Mouse (Mus musculus) kidney, postnatal 0 days (tissue): ENCODE measurements around the gene Ptprcap. TPM values are rescaled to one million over a fixed set of nuclear protein-coding genes. Genes with fewer than 3 reads are reported as not detected.

Source experiments
- ATAC-seq: fragments of 200-750 bp; cut with Nextera tagmentation; replicated peaks from 2 replicates; pipeline ENCODE4 v1.8.0; 2017; ENCODE audit warnings: low read depth, moderate number of reproducible peaks, moderate TSS enrichment, moderate library complexity; ENCODE audit not compliant: low FRiP score
- DNase-seq: peaks from one replicate; pipeline ENCODE4 v3.0.0-alpha.2; 2016; ENCODE audit warnings: low spot score
- H3K27ac ChIP-seq: fragments of 300-500 bp; sonication (generic); 2 replicates; pipeline ENCODE4 v1.5.1; 2014; ENCODE audit warnings: mild to moderate bottlenecking
- H3K27me3 ChIP-seq: fragments of 300-500 bp; sonication (generic); 2 replicates; pipeline ENCODE4 v1.6.1; 2014; ENCODE audit warnings: low read length, mixed read lengths; ENCODE audit not compliant: insufficient read depth
- H3K36me3 ChIP-seq: fragments of 300-500 bp; sonication (generic); 2 replicates; pipeline ENCODE4 v1.6.1; 2014; ENCODE audit warnings: low read length, mixed read lengths; ENCODE audit not compliant: insufficient read depth
- H3K4me1 ChIP-seq: fragments of 300-500 bp; sonication (generic); replicated peaks from 2 replicates; pipeline ENCODE4 v1.6.1; 2014; ENCODE audit warnings: antibody characterized with exemption, low read length, mixed read lengths; ENCODE audit not compliant: insufficient read depth
- H3K4me2 ChIP-seq: fragments of 300-500 bp; sonication (generic); 2 replicates; pipeline ENCODE4 v1.6.1; 2014; ENCODE audit warnings: mild to moderate bottlenecking, low read length, moderate library complexity, mixed read lengths
- H3K4me3 ChIP-seq: fragments of 300-500 bp; sonication (generic); replicated peaks from 2 replicates; pipeline ENCODE4 v1.5.1; 2014; ENCODE audit warnings: low read depth, low read length
- H3K9ac ChIP-seq: fragments of 300-500 bp; sonication (generic); 2 replicates; pipeline ENCODE4 v1.6.1; 2014; ENCODE audit warnings: low read depth, low read length
- H3K9me3 ChIP-seq: fragments of 300-500 bp; sonication (generic); replicated peaks from 2 replicates; pipeline ENCODE4 v1.6.1; 2016; ENCODE audit warnings: low read length, inconsistent platforms, mixed read lengths
- CTCF ChIP-seq: IDR thresholded peaks from 2 replicates; pipeline ENCODE4 v1.5.1; 2016; ENCODE audit warnings: antibody characterized with exemption, low read depth, mild to moderate bottlenecking, moderate library complexity
- WGBS: fragments of 180-500 bp; shearing (Covaris S2); extraction: QIAGEN DNeasy Blood & Tissue Kit; methylation state at CpG from one replicate; pipeline ENCODE4 v1.1.7; 2014; 5-methylcytosine and 5-hydroxymethylcytosine counted together
- polyA plus RNA-seq: library from polyadenylated mRNA; unstranded; fragments of >200 nt; fragmentation: Nextera tagmentation; extraction: Ambion mirVana; gene quantifications from 2 replicates; pipeline ENCODE4 v1.2.1, GENCODE M21; 2015

Gene Ptprcap
- polyA plus RNA-seq = 0.82 and 0.91 TPM in 2 replicates

DNA sequence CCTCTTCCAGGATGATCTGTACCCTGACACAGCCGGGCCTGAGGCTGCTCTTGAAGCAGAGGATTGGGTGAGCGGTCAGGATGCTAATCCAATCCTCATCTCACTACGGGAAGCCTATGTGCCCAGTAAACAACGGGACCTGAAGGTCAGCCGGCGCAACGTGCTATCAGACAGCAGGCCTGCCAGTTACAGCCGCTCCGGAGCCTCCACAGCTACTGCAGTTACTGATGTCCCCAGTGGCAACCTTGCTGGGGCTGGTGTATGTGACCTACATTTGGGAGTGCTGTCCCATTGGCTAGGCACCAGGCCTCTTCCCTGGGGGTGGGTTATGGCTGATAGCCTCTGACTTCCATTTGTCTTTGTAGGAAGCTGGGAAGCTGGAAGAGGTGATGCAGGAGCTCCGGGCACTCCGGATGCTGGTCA is at the start of gene Ptprcap:
Gene Ptprcap (plus strand): TSS at position 373 of the 423 bp plus-strand sequence.
- H3K36me3 ChIP-seq = peaks cover 31% of the 10 kb centered on the region
- H3K9me3 ChIP-seq = no peaks in the 10 kb centered on the region
- no peak within 1 kb of the TSS for H3K4me3 ChIP-seq
- H3K4me2 ChIP-seq = no peak within 1 kb of the TSS
- H3K9ac ChIP-seq = no peak within 1 kb of the TSS
- no peaks in the 10 kb centered on the region for H3K27me3 ChIP-seq
- no peak for TF ChIP-seq CTCF
- H3K4me1 ChIP-seq = peaks cover 7% of the 10 kb centered on the region; the same call in 1 of the 2 replicates
- ATAC-seq (no peak), DNase-seq (no peak)
- 76% methylated on average over 11 of the region's 11 CpGs for WGBS
- no peak within 1 kb of the TSS for H3K27ac ChIP-seq

DNA sequence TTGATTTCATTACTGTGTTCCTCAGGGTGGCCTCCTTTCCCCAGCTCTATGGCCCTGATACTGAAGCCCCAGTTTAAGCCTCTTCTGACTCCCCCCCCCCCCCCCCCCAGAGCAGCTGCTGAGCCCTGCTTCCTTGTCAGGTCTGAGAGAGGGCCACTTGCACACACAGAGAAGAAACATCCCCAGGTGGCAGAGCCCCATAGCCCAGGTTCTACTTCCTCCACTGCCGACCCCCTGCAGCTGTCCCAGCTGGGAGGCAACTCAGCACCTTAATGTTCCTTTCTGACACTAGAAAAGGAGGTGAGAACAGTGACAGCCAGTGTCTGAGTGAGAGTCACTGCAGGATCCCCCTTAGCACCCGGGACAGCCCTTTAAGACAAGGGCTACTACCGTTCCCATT is 49.6 kb upstream of the Ptprcap start:
- WGBS = 80% methylated on average over 3 of the region's 3 CpGs
- Histone ChIP-seq H3K27ac (no peak overlapping the region), H3K9me3 (no peaks in the 10 kb centered on the region)

GRCm38 (mm10) chr19:4104675-4105194 is 48.7 kb upstream of the Ptprcap start:
- Histone ChIP-seq H3K27me3 (no peaks in the 10 kb centered on the region), H3K27ac (no peak overlapping the region), H3K9me3 (no peaks in the 10 kb centered on the region), H3K4me2 (no peak overlapping the region), H3K36me3 (0 out of 2 replicates have a peak, but pooled peaks cover 2% of the 10 kb centered on the region), H3K4me3 (no peak overlapping the region), H3K9ac (no peak overlapping the region), H3K4me1 (peaks cover 11% of the 10 kb centered on the region; the same call in 1 of the 2 replicates)
- DNase-seq = no peak
- WGBS = 87% methylated on average over 16 of the region's 16 CpGs
- ATAC-seq = no peak
- no peak for TF ChIP-seq CTCF

More for the DNA sequence above, 49.6 kb upstream of the Ptprcap start:
- Histone ChIP-seq H3K36me3 (0 out of 2 replicates have a peak, but pooled peaks cover 2% of the 10 kb centered on the region), H3K9ac (no peak overlapping the region), H3K4me3 (no peak overlapping the region), H3K27me3 (no peaks in the 10 kb centered on the region), H3K4me1 (peaks cover 18% of the 10 kb centered on the region; the same call in 1 of the 2 replicates), H3K4me2 (no peak overlapping the region)
- ATAC-seq = no peak
- TF ChIP-seq CTCF = no peak
- DNase-seq = no peak

DNA sequence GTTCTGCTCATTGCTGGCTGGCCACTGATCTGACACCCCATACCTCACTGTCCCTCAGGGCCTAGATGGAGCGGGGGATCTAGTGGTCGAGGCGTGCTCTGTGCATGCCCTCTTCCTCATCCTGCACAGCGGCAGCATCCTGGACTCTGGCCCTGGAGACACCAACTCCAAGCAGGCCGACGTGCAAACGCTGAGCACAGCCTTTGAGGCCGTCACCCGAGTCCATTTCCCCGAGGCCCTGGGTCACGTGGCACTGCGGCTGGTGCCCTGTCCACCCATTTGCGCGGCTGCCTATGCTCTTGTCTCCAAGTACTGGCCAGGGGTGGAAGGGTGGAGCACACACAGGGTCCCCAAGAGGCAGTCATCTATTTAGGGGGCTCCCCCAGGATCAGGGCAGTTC is 46.8 kb upstream of the Ptprcap start:
- H3K9me3 ChIP-seq = no peaks in the 10 kb centered on the region
- 83% methylated on average over 14 of the region's 14 CpGs for WGBS
- H3K27me3 ChIP-seq = no peaks in the 10 kb centered on the region
- TF ChIP-seq CTCF = no peak
- H3K9ac ChIP-seq = no peak overlapping the region
- H3K4me1 ChIP-seq = no peaks in the 10 kb centered on the region
- H3K27ac ChIP-seq = no peak overlapping the region
- no peak for DNase-seq
- peaks cover 2% of the 10 kb centered on the region; the same call in 1 of the 2 replicates for H3K36me3 ChIP-seq
- no peak for ATAC-seq
- H3K4me2 ChIP-seq = no peak overlapping the region
- H3K4me3 ChIP-seq = no peak overlapping the region

DNA sequence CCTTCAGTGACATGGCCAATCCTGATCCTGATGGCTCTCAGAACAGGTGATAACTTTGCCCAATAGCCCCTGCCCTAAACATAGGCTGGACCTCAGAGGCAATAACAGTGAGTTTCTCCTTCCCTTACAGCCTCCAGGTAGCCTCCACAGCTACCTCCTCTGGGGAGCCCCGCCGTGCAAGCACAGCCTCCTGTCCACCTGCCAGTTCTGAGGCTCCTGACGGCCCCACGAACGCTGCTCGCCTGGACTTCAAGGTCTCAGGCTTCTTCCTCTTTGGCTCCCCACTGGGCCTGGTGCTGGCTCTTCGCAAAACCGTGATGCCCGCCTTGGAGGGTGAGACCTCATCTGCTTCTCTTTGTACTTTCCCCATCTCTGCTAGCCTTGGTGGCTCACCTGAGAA is 44.9 kb upstream of the Ptprcap start:
- peaks cover 4% of the 10 kb centered on the region; the same call in 1 of the 2 replicates for H3K4me1 ChIP-seq
- H3K27me3 ChIP-seq = no peaks in the 10 kb centered on the region
- no peak for DNase-seq
- H3K9ac ChIP-seq = no peak overlapping the region
- no peaks in the 10 kb centered on the region for H3K9me3 ChIP-seq
- no peak for ATAC-seq
- no peak overlapping the region for H3K4me3 ChIP-seq
- H3K4me2 ChIP-seq = no peak overlapping the region
- H3K36me3 ChIP-seq = peaks cover 6% of the 10 kb centered on the region; the same call in 1 of the 2 replicates
- 91% methylated on average over 9 of the region's 9 CpGs for WGBS
- TF ChIP-seq CTCF = no peak
- H3K27ac ChIP-seq = no peak overlapping the region

- Histone ChIP-seq H3K36me3 (peaks cover 20% of the 10 kb centered on the region), H3K4me3 (no peak overlapping the region), H3K27me3 (no peaks in the 10 kb centered on the region), H3K9ac (no peak overlapping the region), H3K4me2 (no peak overlapping the region), H3K4me1 (peaks cover 9% of the 10 kb centered on the region; the same call in 1 of the 2 replicates), H3K27ac (no peak overlapping the region), H3K9me3 (no peaks in the 10 kb centered on the region)
- no peak for TF ChIP-seq CTCF
- no peak for DNase-seq
- WGBS = 95% methylated on average over 26 of the region's 26 CpGs
- ATAC-seq = no peak
These were observed 41.1 kb upstream of the Ptprcap start for GRCm38 (mm10) chr19:4112063-4112960.
